ENCODE assay signal across 10 mouse cellular contexts in genomic region chr17:31061346-31062095, GRCm38 (mm10). TPM values are rescaled to one million over a fixed set of nuclear protein-coding genes. Genes with fewer than 3 reads are reported as not detected.
DNase-seq lines count a peak whose midpoint lies in the region; ATAC-seq and TF ChIP-seq lines count a peak whose summit lies in the region.
"Had no signal": no experiment of that assay in that cellular context is flagged by ENCODE, and none has a peak within 500 bp of the region (broad histone marks: within the 10 kb centered on the region; RNA-seq: fewer than 3 reads in every experiment).

No protein-coding gene starts in this region.

- no peaks in the 10 kb centered on the region for H3K36me3 ChIP-seq in kidney, embryonic 16.5 days (ENCODE audit: insufficient read depth, low read length)
- H3K36me3 ChIP-seq in thymus, adult 2 months (ENCODE audit: control insufficient read depth, insufficient read depth, low read length), result peaks cover 19% of the 10 kb centered on the region

- peaks cover 25% of the 10 kb centered on the region for H3K27me3 ChIP-seq in kidney, embryonic 16.5 days (ENCODE audit: insufficient read depth, low read length)
- no peaks in the 10 kb centered on the region for H3K27me3 ChIP-seq in thymus, adult 2 months (ENCODE audit: control insufficient read depth, insufficient read depth, low read length)

- TF ChIP-seq POLR2A in thymus, adult 2 months (IDR thresholded peaks at IDR 0.05; ENCODE audit: control insufficient read depth, extremely low read depth, insufficient read depth, low read length, poor library complexity), result no peak

- DNase-seq in cerebellum, adult 9-11 months, result peak; percentile 17
- no peak for DNase-seq in cerebellum, adult 11-12 months
- no peak for DNase-seq in kidney, adult 8-10 months
- no peak for DNase-seq in thymus, adult 2 months
- no peak for DNase-seq in thymus, postnatal 25 days
- DNase-seq in gastrocnemius, postnatal 14 days, result no peak
- DNase-seq in T-cell, adult 2 months (ENCODE audit: low spot score), result no peak
- DNase-seq: adrenal gland, postnatal 25 days had no signal

- intact Hi-C loops in gastrocnemius, postnatal 14 days (cut with DNase I; ENCODE audit: low total_unique reads), result no loop called here

- H3K4me1 ChIP-seq in kidney, embryonic 16.5 days (ENCODE audit: insufficient read depth, low read length), result peaks cover 19% of the 10 kb centered on the region
- H3K4me1 ChIP-seq in thymus, adult 2 months (replicated peaks; ENCODE audit: control insufficient read depth, insufficient read depth, low read length), result peaks cover 48% of the 10 kb centered on the region

- no peaks in the 10 kb centered on the region for H3K9me3 ChIP-seq in kidney, embryonic 16.5 days (ENCODE audit: low read length)
- H3K9me3 ChIP-seq: neural tube, embryonic 12.5 days had no signal

- no peak overlapping the region for H3K4me2 ChIP-seq in kidney, embryonic 16.5 days (replicated peaks; ENCODE audit: low read depth, low read length)
- H3K4me2 ChIP-seq: neural tube, embryonic 12.5 days had no signal

- no peak for TF ChIP-seq CTCF in thymus, adult 2 months (IDR thresholded peaks at IDR 0.05; ENCODE audit: borderline replicate concordance, control insufficient read depth, extremely low read depth, insufficient read depth, low read length, poor library complexity)

- no peak overlapping the region for H3K9ac ChIP-seq in kidney, embryonic 16.5 days (replicated peaks; ENCODE audit: low read length)
- H3K9ac ChIP-seq: neural tube, embryonic 12.5 days had no signal

- 64% methylated on average over 3 of the region's 3 CpGs for WGBS in kidney, embryonic 16.5 days
- WGBS in thymus, adult 2 months, result 73% methylated on average over 3 of the region's 3 CpGs

- peak overlapping the region; percentile 2 for H3K27ac ChIP-seq in kidney, embryonic 16.5 days (ENCODE audit: low read length)
- peak overlapping the region; percentile 88 for H3K27ac ChIP-seq in thymus, adult 2 months (ENCODE audit: control insufficient read depth, insufficient read depth, low read length)
- H3K27ac ChIP-seq: neural tube, embryonic 12.5 days had no signal

- no peak for ATAC-seq in kidney, embryonic 16.5 days (ENCODE audit: low FRiP score, low TSS enrichment)

- H3K4me3 ChIP-seq in kidney, embryonic 16.5 days (ENCODE audit: low read length), result no peak overlapping the region
- H3K4me3 ChIP-seq in thymus, adult 2 months (ENCODE audit: control insufficient read depth, insufficient read depth, low read length), result no peak overlapping the region
- H3K4me3 ChIP-seq: neural tube, embryonic 12.5 days had no signal

RNA-seq across cellular contexts. Expression of gene Abcg1, which starts 4.0 kb away (rescaled TPM):
- 8.5 and 9.2 TPM in 2 replicates for polyA plus RNA-seq in kidney, embryonic 16.5 days (2015; fragmentation: Nextera tagmentation; extraction: Ambion mirVana)
- 103 and 107 TPM in 2 replicates for polyA plus RNA-seq in thymus, adult 2 months (2012; rRNA removed)
- 1 to 10 TPM; 4.9 to 6.6 TPM for total RNA-seq in gastrocnemius, postnatal 14 days (2021)

Comparison
In these comparisons a context has a peak if more than half of its experiments do, and no peak if none do; other contexts are left out.
1. RNA of gene Abcg1, which starts 4.0 kb away (polyA plus RNA-seq): 103 to 107 TPM in thymus, adult 2 months; 8.5 to 9.2 TPM in kidney, embryonic 16.5 days; every median in the first group is over 10 times any median in the second.